Mouse (Mus musculus): ENCODE results near the gene Slc5a4b. TPM values are rescaled to one million over a fixed set of nuclear protein-coding genes. Genes with fewer than 3 reads are reported as not detected.

The Slc5a4b gene
- total and polyA plus RNA-seq, 2 experiments from 2014 or later, result 0.06 TPM; not detected in 1

DNA sequence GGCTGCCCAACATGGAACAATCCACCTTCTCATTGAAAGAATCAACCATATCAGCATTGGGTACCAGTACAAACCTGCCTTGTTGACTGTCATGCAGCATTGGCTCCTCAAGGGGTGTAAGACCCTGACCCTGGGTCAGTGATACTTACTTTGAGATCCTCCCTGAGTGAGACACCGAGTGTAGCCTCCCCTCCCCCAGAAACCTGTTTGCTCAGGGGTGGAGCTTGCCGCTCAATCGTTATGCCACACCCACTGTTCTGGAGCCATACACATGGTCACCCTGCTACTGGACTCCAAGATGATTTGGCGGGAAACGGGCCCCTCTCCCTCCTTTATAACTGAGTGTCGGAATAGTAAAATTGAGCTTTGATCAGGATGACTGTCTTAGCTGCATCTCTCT is 86.8 kb downstream of the Slc5a4b start:
- Histone ChIP-seq H3K4me2 (ENCODE audit: low read depth, low read length, poor library complexity, severe bottlenecking) (no peak overlapping the region), H3K9me3 (ENCODE audit: low read length) (no peaks in the 10 kb centered on the region), H3K4me1 (ENCODE audit: insufficient read depth, low read length) (no peaks in the 10 kb centered on the region), H3K4me3 (ENCODE audit: low read depth, low read length) (no peak overlapping the region), H3K27ac (ENCODE audit: low read depth, low read length) (no peak overlapping the region), H3K36me3 (ENCODE audit: insufficient read depth, low read length) (no peaks in the 10 kb centered on the region), H3K9ac (replicated peaks; ENCODE audit: low read length, poor library complexity, severe bottlenecking) (no peak overlapping the region), H3K27me3 (ENCODE audit: insufficient read depth, low read length) (no peaks in the 10 kb centered on the region)
- 93% methylated on average over 6 of the region's 6 CpGs for WGBS
- DNase-seq (ENCODE audit: low spot score), result no peak
- no peak for TF ChIP-seq CTCF (IDR thresholded peaks at IDR 0.05)
- no peak for ATAC-seq (ENCODE audit: low FRiP score)

DNA sequence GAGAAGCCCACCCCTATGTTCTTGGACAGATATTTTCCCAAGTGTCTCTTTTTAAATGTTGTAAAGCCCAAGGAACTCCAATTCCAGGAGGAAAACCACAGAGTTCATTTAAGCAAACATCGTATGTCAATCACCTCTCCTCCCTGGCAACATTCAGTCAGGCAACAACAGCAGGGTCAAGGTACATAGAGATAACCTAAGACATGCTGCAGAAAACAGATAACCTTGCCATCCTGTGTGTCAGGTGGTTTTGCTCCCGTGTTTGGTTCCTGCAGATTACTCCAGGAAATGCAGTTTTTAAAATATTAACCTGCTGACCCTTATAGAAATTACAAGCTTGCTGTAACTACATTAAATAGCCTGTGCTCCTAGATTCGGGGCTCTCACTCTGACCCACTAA is 89.0 kb downstream of the Slc5a4b start:
- WGBS, result 85% methylated on average over 3 of the region's 3 CpGs
- no peak for ATAC-seq (ENCODE audit: low FRiP score)
- no peak for TF ChIP-seq CTCF (IDR thresholded peaks at IDR 0.05)

DNA sequence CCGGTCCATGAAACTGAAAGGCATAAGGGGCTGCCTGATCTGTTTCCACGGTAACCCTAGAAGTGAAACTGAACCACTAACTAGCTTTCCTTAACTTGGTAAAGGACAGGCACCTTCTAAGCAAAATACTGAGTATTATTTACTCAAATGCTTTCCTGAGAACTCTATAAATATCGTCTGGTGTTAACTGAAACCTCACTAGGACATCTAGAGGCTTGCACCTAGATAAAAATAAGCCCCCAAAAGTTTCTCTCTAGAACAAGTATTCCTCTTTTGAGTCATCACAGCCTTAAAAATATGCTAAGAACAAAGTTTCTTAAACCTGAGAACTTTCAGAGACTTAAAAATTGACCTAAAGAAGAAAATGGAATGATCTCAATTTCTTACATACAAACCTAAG is 93.9 kb downstream of the Slc5a4b start:
- no peak for ATAC-seq (ENCODE audit: low FRiP score)
- 82% methylated on average over 3 of the region's 3 CpGs for WGBS
- Histone ChIP-seq H3K9ac (replicated peaks; ENCODE audit: low read length, poor library complexity, severe bottlenecking) (no peak overlapping the region), H3K36me3 (ENCODE audit: insufficient read depth, low read length) (no peaks in the 10 kb centered on the region), H3K9me3 (ENCODE audit: low read length) (no peaks in the 10 kb centered on the region), H3K4me3 (ENCODE audit: low read depth, low read length) (no peak overlapping the region), H3K27me3 (ENCODE audit: insufficient read depth, low read length) (no peaks in the 10 kb centered on the region), H3K4me1 (ENCODE audit: insufficient read depth, low read length) (no peaks in the 10 kb centered on the region), H3K27ac (ENCODE audit: low read depth, low read length) (no peak overlapping the region), H3K4me2 (ENCODE audit: low read depth, low read length, poor library complexity, severe bottlenecking) (no peak overlapping the region)
- no peak for TF ChIP-seq CTCF (IDR thresholded peaks at IDR 0.05)
- no peak for DNase-seq (ENCODE audit: low spot score)

More for the DNA sequence above, 89.0 kb downstream of the Slc5a4b start:
- no peak for DNase-seq (ENCODE audit: low spot score)
- H3K36me3 ChIP-seq (ENCODE audit: insufficient read depth, low read length), result no peaks in the 10 kb centered on the region
- H3K27ac ChIP-seq (ENCODE audit: low read depth, low read length), result no peak overlapping the region
- H3K4me3 ChIP-seq (ENCODE audit: low read depth, low read length), result no peak overlapping the region
- no peaks in the 10 kb centered on the region for H3K9me3 ChIP-seq (ENCODE audit: low read length)
- no peaks in the 10 kb centered on the region for H3K4me1 ChIP-seq (ENCODE audit: insufficient read depth, low read length)
- H3K4me2 ChIP-seq (ENCODE audit: low read depth, low read length, poor library complexity, severe bottlenecking), result no peak overlapping the region
- H3K27me3 ChIP-seq (ENCODE audit: insufficient read depth, low read length), result no peaks in the 10 kb centered on the region
- no peak overlapping the region for H3K9ac ChIP-seq (replicated peaks; ENCODE audit: low read length, poor library complexity, severe bottlenecking)

DNA sequence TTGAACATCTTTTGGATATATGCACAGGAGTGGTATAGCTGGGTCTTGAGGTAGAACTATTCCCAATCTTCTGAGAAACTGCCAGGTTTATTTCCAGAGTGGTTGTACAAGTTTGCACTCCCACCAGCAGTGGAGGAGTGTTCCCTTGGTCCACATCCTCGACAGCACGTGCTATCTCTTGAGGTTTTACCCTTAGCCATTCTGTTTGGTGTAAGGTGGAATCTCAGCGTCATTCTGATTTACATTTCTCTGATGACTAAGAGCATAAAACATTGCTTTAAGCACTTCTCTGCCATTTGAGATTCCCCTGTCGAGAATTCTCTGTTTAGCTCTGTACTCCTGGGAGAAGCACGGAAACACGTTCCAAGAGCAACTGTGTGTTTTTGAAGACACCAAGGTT is 97.8 kb downstream of the Slc5a4b start:
- H3K36me3 ChIP-seq (ENCODE audit: insufficient read depth, low read length), result no peaks in the 10 kb centered on the region
- DNase-seq (ENCODE audit: low spot score), result no peak
- H3K4me2 ChIP-seq (ENCODE audit: low read depth, low read length, poor library complexity, severe bottlenecking), result no peak overlapping the region
- no peak for TF ChIP-seq CTCF (IDR thresholded peaks at IDR 0.05)
- H3K4me3 ChIP-seq (ENCODE audit: low read depth, low read length), result no peak overlapping the region
- H3K27ac ChIP-seq (ENCODE audit: low read depth, low read length), result no peak overlapping the region
- ATAC-seq (ENCODE audit: low FRiP score), result no peak
- no peaks in the 10 kb centered on the region for H3K9me3 ChIP-seq (ENCODE audit: low read length)
- WGBS, result 71% methylated on average over 6 of the region's 6 CpGs
- H3K9ac ChIP-seq (replicated peaks; ENCODE audit: low read length, poor library complexity, severe bottlenecking), result no peak overlapping the region
- no peaks in the 10 kb centered on the region for H3K27me3 ChIP-seq (ENCODE audit: insufficient read depth, low read length)
- H3K4me1 ChIP-seq (ENCODE audit: insufficient read depth, low read length), result no peaks in the 10 kb centered on the region

DNA sequence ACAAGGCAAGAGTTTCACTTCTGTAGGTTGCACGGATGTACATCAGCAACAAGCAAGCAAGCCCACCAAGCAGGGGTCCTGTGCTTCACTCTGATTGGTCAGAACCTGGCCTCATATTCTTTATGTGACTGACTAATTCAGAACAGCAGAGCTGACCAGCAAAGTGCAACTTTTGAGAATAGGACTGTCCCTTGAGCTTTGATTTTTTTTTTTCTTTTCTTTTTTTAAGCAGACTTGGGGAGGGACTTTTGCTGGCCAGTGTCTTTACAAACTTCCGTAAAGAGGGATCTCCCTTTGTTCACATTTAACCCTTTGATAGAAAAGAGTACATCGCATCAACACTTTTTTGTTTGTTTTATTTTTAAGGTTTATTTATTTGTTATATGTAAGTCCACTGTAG is 100.9 kb downstream of the Slc5a4b start:
- no peak overlapping the region for H3K4me3 ChIP-seq (ENCODE audit: low read depth, low read length)
- WGBS, result 75% methylated on average over 3 of the region's 3 CpGs
- H3K27me3 ChIP-seq (ENCODE audit: insufficient read depth, low read length), result no peaks in the 10 kb centered on the region
- H3K9ac ChIP-seq (replicated peaks; ENCODE audit: low read length, poor library complexity, severe bottlenecking), result no peak overlapping the region
- no peak for ATAC-seq (ENCODE audit: low FRiP score)
- H3K4me2 ChIP-seq (ENCODE audit: low read depth, low read length, poor library complexity, severe bottlenecking), result no peak overlapping the region
- no peaks in the 10 kb centered on the region for H3K9me3 ChIP-seq (ENCODE audit: low read length)
- no peaks in the 10 kb centered on the region for H3K36me3 ChIP-seq (ENCODE audit: insufficient read depth, low read length)
- H3K27ac ChIP-seq (ENCODE audit: low read depth, low read length), result no peak overlapping the region
- no peaks in the 10 kb centered on the region for H3K4me1 ChIP-seq (ENCODE audit: insufficient read depth, low read length)
- DNase-seq (ENCODE audit: low spot score), result no peak
- TF ChIP-seq CTCF (IDR thresholded peaks at IDR 0.05), result no peak

Small RNAs within 50 kb of the gene (microRNA-seq; reads per million reads assigned to microRNA genes)
- gene Mir6409 (ENCODE audit: borderline number of aligned reads), result not detected

Other genes with a start within 250 kb of the Slc5a4b start
- gene Derl3, start 217.5 kb downstream of the Slc5a4b start, total RNA-seq (2014; rRNA removed), result 0.80 and 1.4 TPM in 2 replicates
- 0.58 and 1.4 TPM in 2 replicates for gene Derl3, start 217.5 kb downstream of the Slc5a4b start, polyA plus RNA-seq (2015; fragmentation: Nextera tagmentation; extraction: Ambion mirVana)
- 145 and 147 TPM in 2 replicates for gene Smarcb1, start 189.3 kb downstream of the Slc5a4b start, total RNA-seq (2014; rRNA removed)
- 205 and 219 TPM in 2 replicates for gene Smarcb1, start 189.3 kb downstream of the Slc5a4b start, polyA plus RNA-seq (2015; fragmentation: Nextera tagmentation; extraction: Ambion mirVana)
- gene Chchd10, start 177.8 kb downstream of the Slc5a4b start, total RNA-seq (2014; rRNA removed), result 216 and 266 TPM in 2 replicates
- 221 and 260 TPM in 2 replicates for gene Chchd10, start 177.8 kb downstream of the Slc5a4b start, polyA plus RNA-seq (2015; fragmentation: Nextera tagmentation; extraction: Ambion mirVana)
- 6.8 and 11.5 TPM in 2 replicates for gene Mmp11, start 174.5 kb downstream of the Slc5a4b start, total RNA-seq (2014; rRNA removed)
- gene Mmp11, start 174.5 kb downstream of the Slc5a4b start, polyA plus RNA-seq (2015; fragmentation: Nextera tagmentation; extraction: Ambion mirVana), result 6.6 and 8.1 TPM in 2 replicates
- gene Gm867, start 170.3 kb downstream of the Slc5a4b start, total RNA-seq (2014; rRNA removed), result 0.88 and 1.7 TPM in 2 replicates
- gene Gm867, start 170.3 kb downstream of the Slc5a4b start, polyA plus RNA-seq (2015; fragmentation: Nextera tagmentation; extraction: Ambion mirVana), result 1.6 TPM in 2 replicates
- not detected in 2 replicates for gene Vpreb3, start 167.9 kb downstream of the Slc5a4b start, total RNA-seq (2014; rRNA removed)
- 0.59 and 0.72 TPM in 2 replicates for gene Vpreb3, start 167.9 kb downstream of the Slc5a4b start, polyA plus RNA-seq (2015; fragmentation: Nextera tagmentation; extraction: Ambion mirVana)
- not detected in 2 replicates for gene Gm5134, start 156.4 kb downstream of the Slc5a4b start, total RNA-seq (2014; rRNA removed)
- not detected in 2 replicates for gene Gm5134, start 156.4 kb downstream of the Slc5a4b start, polyA plus RNA-seq (2015; fragmentation: Nextera tagmentation; extraction: Ambion mirVana)
- 9.1 and 9.8 TPM in 2 replicates for gene Zfp280b, start 78.3 kb downstream of the Slc5a4b start, total RNA-seq (2014; rRNA removed)
- gene Zfp280b, start 78.3 kb downstream of the Slc5a4b start, polyA plus RNA-seq (2015; fragmentation: Nextera tagmentation; extraction: Ambion mirVana), result 8.8 and 12.5 TPM in 2 replicates
- gene Slc5a4a, start 36.5 kb upstream of the Slc5a4b start, total RNA-seq (2014; rRNA removed), result 1.2 TPM in 1 of 2 replicates, not detected in the other
- gene Slc5a4a, start 36.5 kb upstream of the Slc5a4b start, polyA plus RNA-seq (2015; fragmentation: Nextera tagmentation; extraction: Ambion mirVana), result 0.10 and 0.12 TPM in 2 replicates
- 173 and 174 TPM in 2 replicates for gene Prmt2, start 126.9 kb upstream of the Slc5a4b start, total RNA-seq (2014; rRNA removed)
- 326 and 342 TPM in 2 replicates for gene Prmt2, start 126.9 kb upstream of the Slc5a4b start, polyA plus RNA-seq (2015; fragmentation: Nextera tagmentation; extraction: Ambion mirVana)
- gene S100b, start 142.9 kb upstream of the Slc5a4b start, total RNA-seq (2014; rRNA removed), result 8.9 and 12.9 TPM in 2 replicates
- 7.7 and 8.8 TPM in 2 replicates for gene S100b, start 142.9 kb upstream of the Slc5a4b start, polyA plus RNA-seq (2015; fragmentation: Nextera tagmentation; extraction: Ambion mirVana)
- gene Dip2a, start 234.3 kb upstream of the Slc5a4b start, total RNA-seq (2014; rRNA removed), result 57.0 and 60.7 TPM in 2 replicates
- gene Dip2a, start 234.3 kb upstream of the Slc5a4b start, polyA plus RNA-seq (2015; fragmentation: Nextera tagmentation; extraction: Ambion mirVana), result 11.5 and 12.9 TPM in 2 replicates

Measured in midbrain, postnatal 0 days (tissue).